Mouse (Mus musculus): ENCODE data around the gene Gm21962. TPM values are rescaled to one million over a fixed set of nuclear protein-coding genes. Genes with fewer than 3 reads are reported as not detected.

Gene Gm21962
- polyA plus RNA-seq, 1 experiment from 2014 or later: not detected

- Histone ChIP-seq H3K4me3 (no peak overlapping the region), H3K9ac (peak overlapping the region; percentile 25; the same call in 1 of the 2 replicates), H3K4me2 (replicated peaks) (no peak overlapping the region), H3K36me3 (no peaks in the 10 kb centered on the region), H3K27ac (no peak overlapping the region), H3K27me3 (no peaks in the 10 kb centered on the region), H3K9me3 (no peaks in the 10 kb centered on the region), H3K4me1 (peaks cover 20% of the 10 kb centered on the region; the same call in 1 of the 2 replicates)
- WGBS: 37% methylated on average over 12 of the region's 12 CpGs
- ATAC-seq (ENCODE audit: low FRiP score, low read depth): peak; percentile 80
Observed at GRCm38 (mm10) chr3:137647427-137648100, 23.8 kb upstream of the Gm21962 start.

- ATAC-seq (ENCODE audit: low FRiP score, low read depth): no peak
- Histone ChIP-seq H3K9ac (no peak overlapping the region), H3K9me3 (no peaks in the 10 kb centered on the region), H3K36me3 (no peaks in the 10 kb centered on the region), H3K4me3 (no peak overlapping the region), H3K4me1 (peaks cover 14% of the 10 kb centered on the region; the same call in 1 of the 2 replicates), H3K27ac (no peak overlapping the region), H3K27me3 (no peaks in the 10 kb centered on the region), H3K4me2 (replicated peaks) (no peak overlapping the region)
- WGBS: 71% methylated on average over 5 of the region's 5 CpGs
Observed at GRCm38 (mm10) chr3:137649112-137649511, 22.2 kb upstream of the Gm21962 start.

GRCm38 (mm10) chr3:137652853-137653252, 18.5 kb upstream of the Gm21962 start:
- WGBS: 85% methylated on average over 2 of the region's 2 CpGs
- H3K4me1 ChIP-seq: peaks cover 2% of the 10 kb centered on the region; the same call in 1 of the 2 replicates

GRCm38 (mm10) chr3:137680923-137681322, 9.6 kb downstream of the Gm21962 start:
- Histone ChIP-seq H3K27me3 (no peaks in the 10 kb centered on the region), H3K9ac (no peak overlapping the region), H3K4me3 (no peak overlapping the region), H3K27ac (no peak overlapping the region), H3K4me1 (peaks cover 6% of the 10 kb centered on the region; the same call in 1 of the 2 replicates), H3K4me2 (replicated peaks) (no peak overlapping the region), H3K9me3 (no peaks in the 10 kb centered on the region), H3K36me3 (no peaks in the 10 kb centered on the region)
- ATAC-seq (ENCODE audit: low FRiP score, low read depth): no peak; the same call in 1 of the 2 replicates
- WGBS: 11% methylated on average over 3 of the region's 3 CpGs

More at GRCm38 (mm10) chr3:137652853-137653252, 18.5 kb upstream of the Gm21962 start:
- no peak overlapping the region for H3K4me3 ChIP-seq
- H3K9ac ChIP-seq: no peak overlapping the region
- no peaks in the 10 kb centered on the region for H3K27me3 ChIP-seq
- ATAC-seq (ENCODE audit: low FRiP score, low read depth): no peak
- H3K9me3 ChIP-seq: no peaks in the 10 kb centered on the region
- no peaks in the 10 kb centered on the region for H3K36me3 ChIP-seq
- no peak overlapping the region for H3K4me2 ChIP-seq (replicated peaks)
- no peak overlapping the region for H3K27ac ChIP-seq

- no peak overlapping the region for H3K9ac ChIP-seq
- H3K9me3 ChIP-seq: no peaks in the 10 kb centered on the region
- WGBS: 26% methylated on average over 7 of the region's 7 CpGs
- no peaks in the 10 kb centered on the region for H3K27me3 ChIP-seq
- no peaks in the 10 kb centered on the region for H3K36me3 ChIP-seq
- no peak overlapping the region for H3K4me2 ChIP-seq (replicated peaks)
- no peak for ATAC-seq (ENCODE audit: low FRiP score, low read depth)
- no peak overlapping the region for H3K4me3 ChIP-seq
- no peak overlapping the region for H3K27ac ChIP-seq
- H3K4me1 ChIP-seq: peaks cover 6% of the 10 kb centered on the region; the same call in 1 of the 2 replicates
Observed at GRCm38 (mm10) chr3:137682911-137683806, 11.8 kb downstream of the Gm21962 start.

- no peaks in the 10 kb centered on the region for H3K36me3 ChIP-seq
Observed at GRCm38 (mm10) chr3:137683807-137684403, 12.6 kb downstream of the Gm21962 start.

GRCm38 (mm10) chr3:137686932-137687331, 15.6 kb downstream of the Gm21962 start:
- no peaks in the 10 kb centered on the region for H3K27me3 ChIP-seq
- no peak overlapping the region for H3K4me3 ChIP-seq
- H3K36me3 ChIP-seq: no peaks in the 10 kb centered on the region
- ATAC-seq (ENCODE audit: low FRiP score, low read depth): no peak
- peaks cover 6% of the 10 kb centered on the region; the same call in 1 of the 2 replicates for H3K4me1 ChIP-seq
- H3K9me3 ChIP-seq: no peaks in the 10 kb centered on the region
- 91% methylated on average over 2 of the region's 2 CpGs for WGBS
- no peak overlapping the region for H3K9ac ChIP-seq
- H3K27ac ChIP-seq: no peak overlapping the region
- H3K4me2 ChIP-seq (replicated peaks): no peak overlapping the region

More at GRCm38 (mm10) chr3:137683807-137684403, 12.6 kb downstream of the Gm21962 start:
- H3K9ac ChIP-seq: no peak overlapping the region
- no peaks in the 10 kb centered on the region for H3K27me3 ChIP-seq
- ATAC-seq (ENCODE audit: low FRiP score, low read depth): no peak
- H3K27ac ChIP-seq: no peak overlapping the region
- H3K4me2 ChIP-seq (replicated peaks): no peak overlapping the region
- H3K4me3 ChIP-seq: no peak overlapping the region
- H3K4me1 ChIP-seq: peaks cover 6% of the 10 kb centered on the region; the same call in 1 of the 2 replicates
- 31% methylated on average over 6 of the region's 6 CpGs for WGBS
- no peaks in the 10 kb centered on the region for H3K9me3 ChIP-seq

- Histone ChIP-seq H3K36me3 (no peaks in the 10 kb centered on the region), H3K27me3 (no peaks in the 10 kb centered on the region), H3K27ac (no peak overlapping the region), H3K4me2 (replicated peaks) (no peak overlapping the region), H3K9me3 (no peaks in the 10 kb centered on the region), H3K4me3 (no peak overlapping the region), H3K9ac (no peak overlapping the region), H3K4me1 (no peaks in the 10 kb centered on the region)
- no peak for ATAC-seq (ENCODE audit: low FRiP score, low read depth)
Observed at GRCm38 (mm10) chr3:137691503-137691902, 20.2 kb downstream of the Gm21962 start.

- Histone ChIP-seq H3K36me3 (no peaks in the 10 kb centered on the region), H3K9ac (no peak overlapping the region), H3K4me3 (no peak overlapping the region), H3K4me2 (replicated peaks) (no peak overlapping the region), H3K27me3 (no peaks in the 10 kb centered on the region), H3K27ac (no peak overlapping the region), H3K9me3 (no peaks in the 10 kb centered on the region), H3K4me1 (no peaks in the 10 kb centered on the region)
- 57% methylated on average over 2 of the region's 2 CpGs for WGBS
- no peak for ATAC-seq (ENCODE audit: low FRiP score, low read depth)
Observed at GRCm38 (mm10) chr3:137715946-137716345, 44.6 kb downstream of the Gm21962 start.

- no peak overlapping the region for H3K27ac ChIP-seq
- no peak overlapping the region for H3K9ac ChIP-seq
- H3K36me3 ChIP-seq: no peaks in the 10 kb centered on the region
- H3K4me1 ChIP-seq: no peaks in the 10 kb centered on the region
- WGBS: 60% methylated on average over 3 of the region's 3 CpGs
- no peak overlapping the region for H3K4me3 ChIP-seq
- ATAC-seq (ENCODE audit: low FRiP score, low read depth): no peak
- no peaks in the 10 kb centered on the region for H3K9me3 ChIP-seq
- H3K27me3 ChIP-seq: no peaks in the 10 kb centered on the region
- H3K4me2 ChIP-seq (replicated peaks): no peak overlapping the region
Observed at GRCm38 (mm10) chr3:137716573-137717157, 45.3 kb downstream of the Gm21962 start.

All from limb, embryonic 13.5 days (tissue).